Mouse (Mus musculus) lung, adult 2 months (tissue): ENCODE results near the gene Ddx21.

Experiments used
- CTCF ChIP-seq: fragments of 200-500 bp; IDR thresholded peaks from 2 replicates; pipeline ENCODE4 v1.5.1; 2011; ENCODE audit warnings: mild to moderate bottlenecking, low read length, control low read depth; ENCODE audit not compliant: insufficient read depth
- POLR2A ChIP-seq: fragments of 200-500 bp; IDR thresholded peaks from 2 replicates; pipeline ENCODE4 v1.6.1; 2011; ENCODE audit warnings: low read depth, mild to moderate bottlenecking, control low read depth, low read length, borderline replicate concordance; ENCODE audit errors: extremely low read depth

GRCm38 (mm10) chr10:62545759-62546158 is 56.3 kb downstream of the Ddx21 start:
- TF ChIP-seq POLR2A (no peak), CTCF (no peak)
